Mouse (Mus musculus) cerebellum, adult 9-10 months (tissue): Measurements from ENCODE around the gene Ager.
A peak's percentile ranks its signal among the peaks of the same experiment; 100 is the strongest.

Experiments
- DNase-seq: peaks from one replicate; pipeline ENCODE4 v3.0.0; 2022

Ager gene

GRCm38 (mm10) chr17:34585877-34586771, 11.5 kb upstream of the Ager start:
- DNase-seq = peak; percentile 65

- peak; percentile 91 for DNase-seq
Measured at GRCm38 (mm10) chr17:34586796-34587422, 10.8 kb upstream of the Ager start.

DNA sequence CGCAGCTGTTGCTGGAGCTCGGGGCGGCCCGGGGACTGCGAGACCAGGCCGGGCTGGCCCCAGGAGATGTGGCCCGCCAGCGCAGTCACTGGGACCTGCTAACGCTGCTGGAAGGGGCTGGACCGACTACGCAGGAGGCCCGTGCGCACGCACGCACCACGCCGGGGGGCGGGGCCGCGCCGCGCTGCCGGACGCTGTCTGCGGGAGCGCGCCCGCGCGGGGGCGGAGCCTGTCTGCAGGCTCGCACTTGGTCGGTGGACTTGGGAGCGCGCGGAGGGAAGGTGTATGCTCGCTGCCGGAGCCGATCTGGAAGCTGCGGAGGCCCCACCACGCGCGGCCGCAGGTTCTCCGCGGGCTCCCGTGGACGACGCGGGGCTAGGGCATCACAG, 10.2 kb upstream of the Ager start:
- DNase-seq = peak; percentile 97

DNA sequence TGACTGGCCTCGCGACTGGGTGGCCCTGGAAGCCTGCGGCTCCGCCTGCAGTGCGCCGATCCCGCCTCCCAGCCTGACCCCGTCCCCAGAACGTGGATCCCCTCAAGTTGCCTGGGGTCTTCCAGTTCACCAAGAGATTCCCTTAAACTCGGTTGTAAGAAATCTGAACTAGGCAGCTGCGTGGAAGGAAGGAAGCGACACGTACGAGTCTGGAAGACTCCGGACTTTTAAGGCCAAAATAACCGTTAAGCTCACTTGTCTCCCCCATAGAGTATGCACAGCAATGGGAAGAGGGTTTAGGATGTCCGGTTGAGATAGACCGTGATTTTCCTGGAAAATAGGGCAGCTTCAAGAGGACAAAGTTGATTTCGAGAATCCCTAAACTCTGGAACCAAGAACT, 9.8 kb upstream of the Ager start:
- DNase-seq = no peak

DNA sequence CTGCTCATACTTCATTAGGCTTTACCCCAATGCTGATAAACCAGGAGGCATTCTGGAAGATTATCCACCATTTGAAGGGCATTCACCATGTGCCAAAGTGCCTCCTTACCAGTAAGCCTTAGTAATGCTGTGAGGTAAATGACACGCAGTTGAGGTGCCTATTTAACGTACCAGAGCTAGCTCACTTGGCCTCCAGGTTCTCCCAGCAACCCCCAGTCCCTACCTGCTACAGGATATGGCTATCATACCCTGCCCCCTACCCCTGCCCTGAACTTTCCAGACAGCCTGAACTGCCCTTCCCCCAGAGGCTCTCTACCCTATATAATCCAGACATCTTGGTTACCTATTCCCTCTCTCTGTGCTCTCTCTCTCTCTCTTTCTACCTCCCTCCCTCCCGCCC, 8.9 kb upstream of the Ager start:
- DNase-seq = peak; percentile 48

DNA sequence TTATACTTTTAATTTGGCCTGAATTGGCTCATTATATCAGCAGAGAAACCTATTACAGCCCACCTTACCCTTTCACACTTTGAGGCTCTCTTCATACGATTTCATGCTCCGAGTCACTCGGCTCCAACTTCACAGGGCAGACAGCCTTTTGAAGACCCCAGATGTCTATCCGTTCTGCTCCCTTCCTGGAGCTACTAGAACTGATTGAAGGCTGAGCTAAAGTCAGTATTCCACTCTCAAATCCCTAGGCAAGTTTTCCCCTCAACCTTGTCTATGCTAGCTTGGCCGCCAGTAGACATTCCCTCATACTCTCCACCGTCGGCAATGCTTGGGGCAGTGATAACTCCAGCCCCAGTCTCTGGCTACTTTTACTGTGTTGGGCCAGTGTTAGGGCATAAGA, 8.5 kb upstream of the Ager start:
- peak; percentile 33 for DNase-seq

- DNase-seq = peak; percentile 58
Measured at GRCm38 (mm10) chr17:34589681-34590101, 8.0 kb upstream of the Ager start, which contains the start of gene Gpsm3. Gpsm3 (plus strand) TSS chr17:34589806.

DNA sequence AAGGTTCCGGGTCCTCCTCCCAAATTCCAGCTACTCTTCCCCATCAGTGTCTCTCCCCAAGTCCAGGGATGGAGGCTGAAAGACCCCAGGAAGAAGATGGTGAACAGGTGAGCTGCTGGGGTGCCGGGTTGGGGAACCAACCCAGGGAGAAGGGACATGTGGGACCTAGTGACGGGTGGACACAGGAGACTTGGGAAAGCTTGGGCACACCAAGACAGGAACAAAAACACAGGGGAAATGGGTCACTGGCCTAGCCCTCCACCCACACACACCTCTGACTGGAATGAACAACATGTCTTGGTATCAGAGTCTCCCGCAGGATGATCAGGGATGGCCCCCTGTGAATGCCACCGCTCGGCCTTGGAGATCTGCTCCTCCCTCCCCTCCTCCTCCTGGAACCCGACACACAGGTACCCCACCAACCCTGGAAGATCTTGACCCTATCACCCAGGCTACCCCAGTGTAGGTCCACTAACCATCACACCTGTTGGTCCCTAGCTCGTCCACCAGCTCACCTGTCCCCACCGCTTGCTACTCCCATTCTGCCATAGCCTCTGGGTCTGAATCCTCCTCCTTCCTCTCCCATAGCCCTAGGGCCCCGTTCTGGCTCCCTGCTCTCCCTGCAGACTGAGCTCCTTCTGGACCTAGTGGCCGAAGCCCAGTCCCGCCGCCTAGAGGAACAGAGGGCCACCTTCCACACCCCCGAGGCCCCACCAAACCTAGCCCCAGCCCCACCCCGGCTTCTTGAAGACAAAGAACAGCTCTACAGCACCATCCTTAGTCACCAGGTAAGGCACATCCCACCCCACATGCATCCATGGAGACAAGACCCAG, 7.3 kb upstream of the Ager start:
- DNase-seq = peak; percentile 60

DNA sequence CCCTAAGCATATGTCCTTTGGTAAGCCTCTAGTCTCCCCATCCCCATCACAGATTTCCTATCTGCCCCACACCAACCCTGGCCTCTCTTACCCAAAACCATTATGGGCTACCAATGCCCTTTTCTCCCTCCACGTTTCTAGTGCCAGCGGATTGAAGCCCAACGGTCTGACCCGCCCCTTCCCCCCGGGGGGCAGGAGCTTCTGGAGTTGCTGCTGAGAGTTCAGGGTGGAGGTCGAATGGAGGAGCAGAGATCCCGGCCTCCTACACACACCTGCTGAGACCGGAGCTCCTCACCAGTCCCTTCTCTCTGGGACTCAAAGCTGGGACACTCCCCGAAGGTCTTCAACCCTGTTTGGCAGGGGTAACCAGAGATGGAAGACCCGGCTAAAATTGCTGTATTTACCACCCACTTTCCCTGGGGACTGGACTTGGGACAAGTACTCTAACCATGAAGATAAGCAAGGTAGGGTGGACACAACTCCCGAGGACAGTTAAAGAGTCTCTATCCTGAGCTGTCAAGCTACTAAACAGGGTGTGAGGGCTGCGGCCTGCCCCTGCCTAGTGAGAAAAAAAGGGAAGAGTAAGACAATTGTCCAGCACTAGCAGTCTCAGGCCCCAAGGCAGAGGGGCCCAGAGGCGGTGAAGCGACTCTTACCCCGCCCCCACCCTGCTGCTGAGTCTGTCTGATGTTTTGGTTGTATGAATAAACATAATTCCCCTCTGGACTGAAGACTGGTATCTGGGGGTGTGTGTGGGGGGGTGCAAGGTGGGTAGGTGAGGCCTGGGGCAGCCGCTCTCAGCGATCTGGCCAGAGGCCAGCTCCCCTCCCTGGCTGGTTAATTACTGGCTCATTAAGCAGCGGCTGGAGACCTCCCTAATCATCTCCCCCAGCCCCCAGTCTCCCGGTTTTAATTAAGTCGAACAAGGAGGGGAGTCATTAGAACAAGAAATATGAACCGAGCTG, 6.4 kb upstream of the Ager start, which contains the start of gene Pbx2:
Pbx2 (plus strand) TSS at position 238 of the 965 bp plus-strand sequence.
- DNase-seq = peak; percentile 78

DNA sequence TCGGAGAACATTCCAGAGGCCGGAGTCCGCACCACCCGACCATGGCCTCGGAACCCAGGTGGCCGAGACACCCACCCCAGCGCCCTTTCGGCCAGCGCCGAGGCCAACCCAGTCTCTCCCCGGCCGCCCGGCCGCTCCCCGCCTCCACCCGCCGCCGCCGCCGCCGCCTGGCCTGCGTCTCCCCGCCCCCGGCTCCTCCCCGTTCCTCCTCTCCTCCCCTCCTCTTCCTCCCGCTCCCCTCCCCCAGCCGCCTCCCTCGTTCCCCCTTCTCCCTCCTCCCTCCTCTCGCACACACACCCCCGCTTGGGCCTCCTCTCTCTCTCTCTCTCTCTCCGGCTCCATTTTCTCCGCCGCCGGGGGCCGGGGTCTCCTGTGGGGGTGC, 5.7 kb upstream of the Ager start:
- peak; percentile 80 for DNase-seq

DNA sequence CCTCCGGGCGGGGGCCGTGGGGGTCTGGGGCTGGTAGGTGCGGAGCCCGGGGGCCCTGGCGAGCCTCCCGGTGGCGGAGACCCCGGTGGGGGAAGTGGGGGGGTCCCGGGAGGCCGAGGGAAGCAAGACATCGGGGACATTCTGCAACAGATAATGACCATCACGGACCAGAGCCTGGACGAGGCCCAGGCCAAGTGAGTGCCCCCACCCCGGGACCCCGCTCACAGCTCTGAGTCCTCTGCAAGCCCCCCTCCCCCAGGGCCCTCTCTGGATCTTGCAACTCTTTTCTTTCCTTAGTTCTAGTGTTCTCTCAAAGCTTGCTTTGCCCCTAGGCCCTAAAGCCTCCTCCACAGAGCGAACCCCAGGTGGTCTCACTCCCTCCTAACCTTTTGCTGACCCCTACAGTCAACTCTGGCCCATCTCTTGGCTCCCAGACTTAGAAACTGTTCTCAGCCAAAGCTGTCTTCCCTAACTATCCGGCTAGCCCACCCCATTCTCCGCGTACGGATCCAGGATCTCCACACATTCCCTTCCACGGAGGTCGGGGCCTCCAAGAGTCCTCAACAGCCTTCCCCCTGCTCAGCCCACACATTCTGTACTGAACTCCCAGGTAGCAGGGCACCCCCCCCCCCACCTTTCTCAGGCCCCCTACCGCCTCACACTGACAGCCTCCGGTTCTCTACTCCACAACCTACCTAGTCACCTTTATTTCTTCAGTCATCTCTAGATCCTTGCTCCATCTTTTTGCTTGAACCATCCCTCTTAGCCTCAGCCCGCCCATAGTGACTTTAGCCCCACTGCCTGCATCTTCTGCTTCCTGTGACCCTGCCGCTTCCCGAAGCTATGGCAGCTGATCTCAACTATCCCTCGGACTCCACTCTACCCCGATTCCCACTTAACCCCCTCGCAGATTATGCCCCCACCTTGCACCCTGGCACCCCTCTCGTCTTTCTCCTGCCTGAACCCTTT, 4.8 kb upstream of the Ager start:
- peak; percentile 77 for DNase-seq

GRCm38 (mm10) chr17:34593752-34594525, 3.7 kb upstream of the Ager start:
- DNase-seq = peak; percentile 43

- no peak for DNase-seq
Measured at GRCm38 (mm10) chr17:34596098-34596497, 1.6 kb upstream of the Ager start.

- peak; percentile 44 for DNase-seq
Measured at GRCm38 (mm10) chr17:34599891-34600290, 2.2 kb downstream of the Ager start.

- no peak for DNase-seq
Measured at GRCm38 (mm10) chr17:34601796-34602195, 4.1 kb downstream of the Ager start.

DNA sequence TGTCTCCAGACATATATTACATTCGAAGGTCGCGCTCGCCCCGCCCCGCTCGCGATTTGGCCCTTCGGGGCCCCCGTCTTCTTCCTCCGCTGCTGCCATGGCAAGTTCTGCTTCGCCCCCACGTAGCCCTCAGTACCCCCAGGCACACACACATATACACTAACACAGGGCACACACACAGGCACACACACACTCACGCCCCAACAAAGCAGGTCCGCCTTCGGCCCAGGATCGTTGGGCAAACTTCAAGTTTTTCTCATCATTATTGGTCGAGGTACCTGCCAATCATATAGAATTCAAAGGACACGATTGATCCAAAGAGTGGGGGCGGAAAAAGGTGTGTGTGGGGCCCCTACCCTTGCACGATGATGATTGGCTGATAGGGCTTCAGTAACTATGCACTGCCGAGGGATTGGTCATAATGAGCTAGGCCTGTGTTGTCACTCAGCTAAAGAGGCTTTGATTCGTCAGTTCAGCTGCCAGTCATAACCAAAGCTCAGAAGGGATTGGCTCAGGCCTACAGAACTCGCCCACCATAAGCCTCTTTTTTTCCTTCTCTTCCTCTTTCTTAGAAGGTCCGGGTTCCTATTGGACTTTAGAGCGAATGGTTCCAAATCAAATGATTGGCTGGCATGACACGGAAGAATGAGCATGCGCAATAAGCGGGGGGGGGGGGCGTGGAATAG, 5.9 kb downstream of the Ager start, which contains the start of gene Rnf5:
Rnf5 (minus strand) TSS at position 316 of the 686 bp plus-strand sequence.
- peak; percentile 100 for DNase-seq

DNA sequence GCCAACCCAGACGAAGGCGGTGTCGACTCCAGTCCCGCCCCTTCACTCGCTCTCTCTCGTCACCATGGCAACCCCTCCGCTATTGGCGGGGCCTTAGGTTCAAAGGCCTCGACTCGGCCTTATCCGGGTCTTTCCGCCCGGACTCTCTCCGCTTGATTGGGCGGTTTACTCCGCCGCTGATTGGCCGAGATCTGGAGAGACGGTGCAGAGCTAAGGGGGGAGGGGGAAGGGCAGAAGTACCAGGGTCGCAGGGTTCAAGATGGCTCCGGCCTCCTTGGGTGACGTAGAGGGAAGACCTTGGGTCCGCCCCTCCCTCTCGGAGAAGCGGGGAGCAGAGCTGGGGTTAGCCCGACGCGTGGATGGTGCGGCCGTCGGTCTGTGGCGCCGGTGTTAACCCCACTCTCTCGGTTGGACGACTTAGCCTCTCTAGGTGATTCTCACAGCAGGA, 6.4 kb downstream of the Ager start, which contains the start of gene Agpat1:
Agpat1 (plus strand) TSS at position 202 of the 448 bp plus-strand sequence.
- DNase-seq = peak; percentile 99

- no peak for DNase-seq
Measured at GRCm38 (mm10) chr17:34604511-34605237, 7.0 kb downstream of the Ager start.
